Mouse (Mus musculus) cortical plate, adult 2 months (tissue): Measurements from ENCODE around the gene Gm42417. TPM values are rescaled to one million over a fixed set of nuclear protein-coding genes. Genes with fewer than 3 reads are reported as not detected.

Experiments
- H3K27ac ChIP-seq: fragments of 200-500 bp; 2 replicates; pipeline ENCODE4 v1.5.1; 2012; ENCODE audit warnings: low read length, control low read depth, inconsistent platforms; ENCODE audit not compliant: insufficient read depth
- H3K4me1 ChIP-seq: fragments of 200-500 bp; 2 replicates; pipeline ENCODE4 v1.6.1; 2011; ENCODE audit warnings: low read length; ENCODE audit not compliant: control insufficient read depth, insufficient read depth
- H3K4me3 ChIP-seq: fragments of 200-500 bp; 2 replicates; pipeline ENCODE4 v1.5.1; 2011; ENCODE audit warnings: mild to moderate bottlenecking, low read length, control low read depth; ENCODE audit not compliant: insufficient read depth
- CTCF ChIP-seq: fragments of 200-500 bp; IDR thresholded peaks from 2 replicates; pipeline ENCODE4 v1.5.1; 2011; ENCODE audit warnings: mild to moderate bottlenecking, control low read depth, low read length; ENCODE audit not compliant: insufficient read depth; ENCODE audit errors: extremely low read depth
- POLR2A ChIP-seq: fragments of 200-500 bp; IDR thresholded peaks from 2 replicates; pipeline ENCODE4 v1.6.1; 2011; ENCODE audit warnings: mild to moderate bottlenecking, low read length, control low read depth; ENCODE audit not compliant: insufficient read depth; ENCODE audit errors: extremely low read depth
- polyA plus RNA-seq: library from polyadenylated mRNA; depleted of rRNA; stranded (reverse); fragments of >200 nt; gene quantifications from 2 replicates; pipeline ENCODE4 v1.2.3, GENCODE M21; 2012

The Gm42417 gene
- polyA plus RNA-seq, 1 experiment, result 0.04 TPM

- H3K4me1 ChIP-seq, result no peaks in the 10 kb centered on the region
- no peak overlapping the region for H3K27ac ChIP-seq
Observed at GRCm38 (mm10) chr1:36525774-36526173, 13.5 kb downstream of the Gm42417 start.

DNA sequence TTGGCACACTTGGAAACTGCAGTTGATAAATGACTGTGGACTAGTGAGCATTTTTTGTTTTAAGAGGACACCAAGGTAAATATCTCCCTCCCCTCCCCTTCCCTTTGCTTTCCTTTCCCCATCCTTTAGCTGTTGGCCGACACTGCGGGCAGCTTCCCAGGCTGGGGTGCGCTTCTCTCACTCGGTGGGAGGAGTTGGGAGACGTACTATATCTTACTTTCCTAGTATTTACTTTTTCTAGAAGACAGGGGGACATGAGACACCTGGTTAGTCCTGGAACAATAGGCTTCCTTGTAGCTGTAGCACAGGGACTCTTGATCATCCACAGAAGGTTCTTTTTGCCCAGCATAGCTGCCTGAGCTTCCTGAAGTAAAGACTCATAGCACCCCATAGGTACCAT is 15.2 kb downstream of the Gm42417 start:
- no peak for TF ChIP-seq CTCF
- no peak for TF ChIP-seq POLR2A
- H3K4me3 ChIP-seq, result no peak overlapping the region
- H3K27ac ChIP-seq, result no peak overlapping the region
- H3K4me1 ChIP-seq, result no peaks in the 10 kb centered on the region

More at GRCm38 (mm10) chr1:36525774-36526173, 13.5 kb downstream of the Gm42417 start:
- H3K4me3 ChIP-seq, result no peak overlapping the region
- TF ChIP-seq CTCF (no peak), POLR2A (no peak)

- H3K4me1 ChIP-seq, result no peaks in the 10 kb centered on the region
- no peak overlapping the region for H3K4me3 ChIP-seq
- no peak for TF ChIP-seq POLR2A
- TF ChIP-seq CTCF, result no peak
- no peak overlapping the region for H3K27ac ChIP-seq
Observed at GRCm38 (mm10) chr1:36523332-36524013, 15.8 kb downstream of the Gm42417 start.

- no peak overlapping the region for H3K27ac ChIP-seq
- H3K4me1 ChIP-seq, result peaks cover 3% of the 10 kb centered on the region; the same call in 1 of the 2 replicates
- TF ChIP-seq CTCF (no peak), POLR2A (no peak)
- H3K4me3 ChIP-seq, result no peak overlapping the region
Observed at GRCm38 (mm10) chr1:36522210-36522609, 17.0 kb downstream of the Gm42417 start.

- no peak overlapping the region for H3K4me3 ChIP-seq
- no peak overlapping the region for H3K27ac ChIP-seq
- peaks cover 3% of the 10 kb centered on the region; the same call in 1 of the 2 replicates for H3K4me1 ChIP-seq
- TF ChIP-seq POLR2A (no peak), CTCF (no peak)
Observed at GRCm38 (mm10) chr1:36519626-36520025, 19.6 kb downstream of the Gm42417 start.

GRCm38 (mm10) chr1:36518259-36518658 is 21.0 kb downstream of the Gm42417 start:
- Histone ChIP-seq H3K27ac (no peak overlapping the region), H3K4me1 (peaks cover 3% of the 10 kb centered on the region; the same call in 1 of the 2 replicates), H3K4me3 (no peak overlapping the region)
- no peak for TF ChIP-seq POLR2A
- no peak for TF ChIP-seq CTCF

- Histone ChIP-seq H3K4me1 (peaks cover 3% of the 10 kb centered on the region; the same call in 1 of the 2 replicates), H3K27ac (no peak overlapping the region), H3K4me3 (peak overlapping the region; percentile 42; the same call in 1 of the 2 replicates)
- peak; percentile 22; the same call in 1 of the 2 replicates for TF ChIP-seq CTCF
- TF ChIP-seq POLR2A, result no peak
Observed at GRCm38 (mm10) chr1:36513718-36514117, 25.5 kb downstream of the Gm42417 start.

GRCm38 (mm10) chr1:36513310-36513709 is 25.9 kb downstream of the Gm42417 start:
- H3K4me3 ChIP-seq, result peak overlapping the region; percentile 42
- no peak overlapping the region for H3K27ac ChIP-seq
- no peak for TF ChIP-seq CTCF
- no peak for TF ChIP-seq POLR2A
- peaks cover 3% of the 10 kb centered on the region; the same call in 1 of the 2 replicates for H3K4me1 ChIP-seq

DNA sequence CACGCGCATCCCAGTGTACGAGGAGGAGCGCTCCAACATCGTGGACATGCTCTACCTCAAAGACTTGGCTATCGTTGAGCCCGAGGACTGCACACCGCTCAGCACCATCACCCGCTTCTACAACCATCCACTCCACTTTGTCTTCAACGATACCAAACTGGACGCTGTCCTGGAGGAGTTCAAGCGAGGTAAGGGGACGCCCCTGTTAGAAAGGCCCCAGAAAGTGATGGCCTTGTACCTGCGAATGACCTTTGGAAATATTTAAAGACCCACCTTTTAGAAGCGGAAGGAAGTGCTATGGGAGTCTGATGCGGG is 26.3 kb downstream of the Gm42417 start:
- H3K4me3 ChIP-seq, result peak overlapping the region; percentile 42
- H3K27ac ChIP-seq, result 0 out of 2 replicates have a peak overlapping the region, but pooled peaks have one; percentile 0
- TF ChIP-seq POLR2A, result no peak
- no peak for TF ChIP-seq CTCF
- peaks cover 2% of the 10 kb centered on the region; the same call in 1 of the 2 replicates for H3K4me1 ChIP-seq

DNA sequence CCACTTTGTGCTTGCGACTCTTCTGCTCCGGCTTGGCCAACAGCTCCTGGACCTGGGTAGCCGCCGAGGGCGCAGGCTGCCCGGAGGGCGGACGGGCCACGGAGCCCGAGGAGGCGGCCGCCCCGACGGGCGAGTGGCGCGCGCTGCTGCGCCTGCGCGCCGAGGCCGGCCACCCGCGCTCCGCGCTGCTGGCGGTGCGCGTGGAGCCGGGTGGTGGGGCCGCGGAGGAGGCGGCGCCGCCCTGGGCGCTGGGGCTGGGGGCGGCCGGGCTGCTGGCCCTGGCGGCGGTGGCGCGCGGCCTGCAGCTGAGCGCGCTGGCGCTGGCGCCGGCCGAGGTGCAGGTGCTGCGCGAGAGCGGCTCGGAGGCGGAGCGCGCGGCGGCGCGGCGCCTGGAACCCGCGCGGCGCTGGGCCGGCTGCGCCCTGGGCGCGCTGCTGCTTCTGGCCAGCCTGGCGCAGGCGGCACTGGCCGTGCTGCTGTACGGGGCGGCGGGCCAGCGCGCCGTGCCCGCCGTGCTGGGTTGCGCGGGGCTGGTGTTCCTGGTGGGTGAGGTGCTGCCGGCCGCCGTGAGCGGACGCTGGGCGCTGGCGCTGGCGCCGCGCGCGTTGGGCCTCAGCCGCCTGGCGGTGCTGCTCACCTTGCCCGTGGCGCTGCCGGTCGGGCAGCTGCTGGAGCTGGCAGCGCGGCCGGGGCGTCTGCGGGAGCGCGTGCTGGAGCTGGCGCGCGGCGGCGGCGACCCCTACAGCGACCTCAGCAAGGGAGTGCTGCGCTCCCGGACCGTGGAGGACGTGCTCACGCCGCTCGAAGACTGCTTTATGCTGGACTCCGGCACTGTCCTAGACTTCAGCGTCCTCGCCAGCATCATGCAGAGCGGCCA is 26.9 kb downstream of the Gm42417 start:
- no peak for TF ChIP-seq POLR2A
- no peak for TF ChIP-seq CTCF
- peak overlapping the region; percentile 42 for H3K4me3 ChIP-seq
- no peaks in the 10 kb centered on the region for H3K4me1 ChIP-seq
- peak overlapping the region; percentile 97 for H3K27ac ChIP-seq
